Mouse (Mus musculus) retina, postnatal 7 days (tissue): ENCODE measurements at regions not wholly inside any gene's neighbourhood (a gene's known extent, or its start where the extent isn't known, plus 50 kb on each side); places are given as distances from the start of the nearest gene placed in this dataset.

ENCODE experiments used
- DNase-seq: peaks from one replicate; pipeline ENCODE4 v3.0.0-alpha.2; 2012; ENCODE audit warnings: low read depth, low spot score

- no peak for DNase-seq
Measured at GRCm38 (mm10) chr7:133521936-133522335, 80.0 kb downstream of the Tex36 start.

- no peak for DNase-seq
Measured at GRCm38 (mm10) chr7:133518926-133519325, 83.0 kb downstream of the Tex36 start.

- no peak for DNase-seq
Measured at GRCm38 (mm10) chr7:133517576-133517975, 84.4 kb downstream of the Tex36 start.

- no peak for DNase-seq
Measured at GRCm38 (mm10) chr7:133510926-133511325, 91.0 kb downstream of the Tex36 start.

GRCm38 (mm10) chr7:133509486-133509885, 92.5 kb downstream of the Tex36 start:
- DNase-seq = no peak

- DNase-seq = no peak
Measured at GRCm38 (mm10) chr7:133508370-133509012, 93.5 kb downstream of the Tex36 start.

- DNase-seq = no peak
Measured at GRCm38 (mm10) chr7:133505628-133506027, 96.3 kb downstream of the Tex36 start.

- no peak for DNase-seq
Measured at GRCm38 (mm10) chr7:133503946-133504345, 98.0 kb downstream of the Tex36 start.

- DNase-seq = no peak
Measured at GRCm38 (mm10) chr7:133502731-133503130, 99.2 kb downstream of the Tex36 start.

GRCm38 (mm10) chr7:133497551-133497950, 104.4 kb downstream of the Tex36 start:
- DNase-seq = no peak

GRCm38 (mm10) chr7:133494982-133495550, 106.9 kb downstream of the Tex36 start:
- no peak for DNase-seq

GRCm38 (mm10) chr7:133494256-133494981, 107.5 kb downstream of the Tex36 start:
- DNase-seq = no peak

GRCm38 (mm10) chr7:133492626-133493025, 109.3 kb downstream of the Tex36 start:
- no peak for DNase-seq

GRCm38 (mm10) chr7:133487887-133488630, 113.9 kb downstream of the Tex36 start:
- DNase-seq = no peak

- no peak for DNase-seq
Measured at GRCm38 (mm10) chr7:133484430-133484841, 117.5 kb downstream of the Tex36 start.

- DNase-seq = no peak
Measured at GRCm38 (mm10) chr7:133481529-133481928, 120.4 kb downstream of the Tex36 start.

- DNase-seq = no peak
Measured at GRCm38 (mm10) chr7:133479679-133480078, 122.3 kb downstream of the Tex36 start.

GRCm38 (mm10) chr7:133477933-133478332, 124.0 kb downstream of the Tex36 start:
- DNase-seq = no peak

- no peak for DNase-seq
Measured at GRCm38 (mm10) chr7:133477221-133477620, 124.7 kb downstream of the Tex36 start.

- DNase-seq = no peak
Measured at GRCm38 (mm10) chr7:133471706-133472105, 130.3 kb downstream of the Tex36 start.

- no peak for DNase-seq
Measured at GRCm38 (mm10) chr7:133470620-133470958, 131.4 kb downstream of the Tex36 start.

GRCm38 (mm10) chr7:133469952-133470619, 131.9 kb downstream of the Tex36 start:
- DNase-seq = no peak
